Mouse (Mus musculus) heart, postnatal 10 days (tissue): ENCODE results near the gene Rabggtb. TPM values are rescaled to one million over a fixed set of nuclear protein-coding genes. Genes with fewer than 3 reads are reported as not detected.
"Not testable (repeated sequence)": the region's sequence is repeated elsewhere in the genome, so short reads cannot be mapped to it uniquely, and the experiment has no call there.

Experiments used
- DNase-seq, 2 experiments: peaks; one replicate each; pipeline ENCODE4 v3.0.0; 2021
- intact Hi-C: fragments of 180-260 bp; cut with DNase I; formaldehyde crosslinking; loops from one replicate; pipeline ENCODE4 v1.15.1; 2025
- total RNA-seq, 2 experiments: library from RNA; stranded (reverse); gene quantifications; 2 replicates each; pipeline ENCODE4 v1.2.3; 2021

The Rabggtb gene
- total RNA-seq, 2 experiments from 2014 or later: 102 to 110 TPM

DNA sequence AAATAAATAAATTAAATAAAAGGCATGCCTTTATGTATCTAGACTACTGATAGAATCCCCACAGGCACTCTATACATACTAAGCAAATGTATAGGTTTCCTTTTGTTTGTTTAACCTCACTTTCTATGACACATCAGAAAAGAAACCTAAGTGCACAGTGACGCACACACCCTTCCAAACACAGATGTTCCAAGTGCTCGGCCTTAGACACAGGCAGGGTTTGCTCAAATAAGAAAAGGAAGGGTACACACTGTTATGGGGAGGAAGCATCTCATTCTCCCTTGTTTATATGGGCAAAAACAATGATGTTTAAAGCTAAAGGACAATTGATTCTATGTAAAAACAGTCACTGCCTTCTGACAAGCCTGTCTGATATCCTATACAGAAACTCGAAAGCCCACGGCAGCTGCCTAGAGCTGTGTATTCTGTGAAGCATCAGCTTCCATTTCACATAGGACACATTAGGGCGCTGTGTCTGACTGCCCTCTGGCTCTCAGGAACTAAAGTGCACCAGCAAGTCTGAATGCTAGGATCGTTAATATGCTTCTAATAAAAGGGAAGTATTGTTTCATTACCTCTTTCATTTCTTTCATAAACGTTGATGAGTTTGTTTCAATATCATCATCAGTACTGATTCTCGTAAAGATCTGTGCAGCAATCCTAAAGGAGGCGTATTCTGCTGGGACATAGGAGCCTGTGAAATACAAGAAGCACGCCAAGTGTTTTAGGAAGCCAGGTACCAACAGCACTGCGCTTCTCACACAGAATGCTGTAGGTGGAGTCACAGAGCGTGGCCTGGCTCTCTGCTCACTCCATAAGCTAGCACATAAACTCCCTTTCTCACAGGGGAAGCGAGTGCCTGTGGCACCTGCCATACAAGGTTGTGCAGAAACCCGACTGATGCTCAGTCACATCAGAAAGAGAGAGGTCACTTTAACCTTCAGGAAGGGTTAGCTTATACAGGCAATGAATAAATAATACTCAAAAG is 45.4 kb downstream of the Rabggtb start:
- no peak for DNase-seq
- intact Hi-C loops: no loop called here

DNA sequence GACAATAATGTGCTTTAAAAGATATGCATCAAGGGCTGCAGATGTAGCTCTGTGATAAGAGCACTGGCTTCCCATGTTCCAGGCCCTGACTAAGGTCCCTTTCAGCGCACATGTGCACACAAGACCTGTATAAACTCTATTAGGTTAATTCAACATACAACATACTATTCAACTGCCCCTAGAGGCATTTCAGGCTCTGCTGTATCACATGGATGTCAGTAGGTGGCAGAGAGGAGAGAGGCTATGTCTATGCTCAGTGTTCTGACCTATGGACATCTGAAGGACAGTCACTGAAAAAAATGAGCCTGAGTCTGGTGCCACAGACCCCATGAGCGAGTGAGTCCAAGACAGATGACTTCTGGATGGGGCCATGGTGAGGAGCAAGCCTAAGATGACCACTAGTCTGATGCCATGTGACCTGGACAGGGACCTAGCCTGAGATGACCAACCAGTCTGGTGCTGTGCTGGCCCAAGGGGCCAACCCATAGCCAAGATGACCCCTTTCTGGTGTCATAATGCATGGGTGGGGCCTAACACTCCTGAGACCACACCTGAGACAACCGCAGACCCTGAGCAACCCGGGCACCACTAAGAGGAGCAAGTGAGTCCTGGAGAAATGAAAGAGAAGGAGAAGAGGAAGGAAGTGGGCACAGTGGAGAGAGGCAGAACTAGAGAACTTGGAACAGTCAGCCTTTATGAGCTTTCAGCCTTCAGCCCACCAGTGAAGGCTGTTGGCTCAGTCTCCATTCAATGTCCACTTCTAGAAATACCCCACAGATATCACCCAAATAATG is 48.0 kb downstream of the Rabggtb start:
- no peak for DNase-seq
- intact Hi-C loops: no loop called here

DNA sequence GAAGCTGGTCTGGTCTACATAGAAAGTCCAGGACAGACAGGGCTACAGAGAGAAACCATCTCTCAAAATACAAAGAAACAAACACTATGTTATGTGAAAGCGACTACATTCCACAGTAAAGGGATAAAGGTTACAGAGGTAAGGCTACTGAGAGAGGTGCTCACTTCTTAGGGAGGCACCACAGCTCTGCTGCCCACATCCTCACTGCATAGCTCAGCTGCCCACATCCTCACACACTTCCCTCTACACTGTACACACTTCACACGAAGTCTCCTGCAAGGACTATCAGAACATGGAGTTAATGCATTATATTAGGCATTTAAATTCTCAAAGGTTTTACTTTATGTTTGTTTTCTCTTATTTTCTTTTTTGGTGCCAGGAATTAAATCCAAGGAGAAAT is 49.0 kb downstream of the Rabggtb start:
- no peak for DNase-seq
- intact Hi-C loops: no loop called here

DNA sequence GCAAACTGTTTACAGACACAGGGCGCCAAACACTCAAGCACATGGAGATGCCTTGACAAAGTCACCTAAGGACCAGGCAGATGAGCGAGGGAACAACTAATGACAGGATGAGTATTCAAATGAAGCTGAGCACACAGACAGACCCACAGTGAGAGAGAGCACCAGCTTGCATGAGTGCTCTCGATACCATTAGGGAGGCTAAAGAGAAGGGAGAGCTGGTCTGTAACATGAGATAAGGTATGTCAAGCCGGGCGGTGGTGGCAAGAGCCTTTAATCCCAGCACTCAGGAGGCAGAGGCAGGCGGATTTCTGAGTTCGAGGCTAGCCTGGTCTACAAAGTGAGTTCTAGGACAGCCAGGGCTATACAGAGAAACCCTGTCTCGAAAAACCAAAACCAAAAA is 52.4 kb downstream of the Rabggtb start:
- intact Hi-C loops, DNase-seq: not testable (repeated sequence)

DNA sequence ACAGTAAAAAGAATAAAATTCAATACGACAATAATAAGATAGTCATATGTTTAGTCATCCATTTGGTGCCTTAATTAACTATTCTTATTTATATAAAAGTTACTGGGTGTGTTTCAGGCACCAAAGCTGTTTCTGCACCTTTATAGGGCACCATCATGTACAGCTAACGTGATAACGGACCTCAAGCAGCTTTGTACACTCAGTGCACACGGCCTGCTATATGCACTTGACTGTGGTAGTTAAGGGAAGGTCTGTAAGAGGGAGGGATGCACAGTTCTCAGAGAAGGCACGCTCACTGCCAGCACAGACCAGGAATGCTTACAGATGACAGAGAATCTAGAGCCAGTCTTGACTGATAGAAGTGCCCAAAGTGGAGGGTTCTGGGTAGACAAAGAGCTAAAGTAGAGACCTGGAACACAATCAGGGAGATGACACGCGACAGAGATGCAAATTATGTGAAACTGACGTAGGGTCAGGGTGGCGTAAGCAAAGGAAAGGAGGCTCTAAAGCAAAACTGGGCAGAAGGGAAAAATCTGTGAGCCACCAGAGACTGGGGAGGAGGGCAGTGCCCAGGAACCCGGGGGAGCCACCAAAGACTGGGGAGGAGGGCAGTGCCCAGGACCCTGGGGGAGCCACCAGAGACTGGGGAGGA is 54.3 kb downstream of the Rabggtb start:
- intact Hi-C loops: no loop called here
- DNase-seq: no peak

Other genes starting within 250 kb of the Rabggtb start
- 10 to 100 TPM in 1 of 2 experiments, 1 to 10 TPM in 1; 8.5 to 14.8 TPM for gene St6galnac3, start 187.8 kb downstream of the Rabggtb start, total RNA-seq
- gene Asb17, start 68.8 kb downstream of the Rabggtb start, total RNA-seq: not detected
- gene Msh4, start 6.9 kb downstream of the Rabggtb start, total RNA-seq: under 1 TPM; 0.20 to 0.22 TPM
- gene Acadm, start 31.6 kb upstream of the Rabggtb start, total RNA-seq: 100 to 1,000 TPM; 859 to 893 TPM
- gene Slc44a5, start 60.4 kb upstream of the Rabggtb start, total RNA-seq: under 1 TPM; 0.22 to 0.31 TPM